Mouse (Mus musculus) bone marrow, adult 2 months (tissue): ENCODE measurements at regions not wholly inside any gene's neighbourhood (a gene's known extent, or its start where the extent isn't known, plus 50 kb on each side); places are given as distances from the start of the nearest gene placed in this dataset.

Source experiments
- CTCF ChIP-seq: fragments of 200-500 bp; IDR thresholded peaks from 2 replicates; pipeline ENCODE4 v1.5.1; 2011; ENCODE audit warnings: low read length, control low read depth; ENCODE audit not compliant: control insufficient read depth, insufficient read depth
- POLR2A ChIP-seq: fragments of 200-500 bp; IDR thresholded peaks from 2 replicates; pipeline ENCODE4 v1.6.1; 2011; ENCODE audit warnings: low read depth, mild to moderate bottlenecking, control low read depth, low read length, borderline replicate concordance; ENCODE audit not compliant: control insufficient read depth

DNA sequence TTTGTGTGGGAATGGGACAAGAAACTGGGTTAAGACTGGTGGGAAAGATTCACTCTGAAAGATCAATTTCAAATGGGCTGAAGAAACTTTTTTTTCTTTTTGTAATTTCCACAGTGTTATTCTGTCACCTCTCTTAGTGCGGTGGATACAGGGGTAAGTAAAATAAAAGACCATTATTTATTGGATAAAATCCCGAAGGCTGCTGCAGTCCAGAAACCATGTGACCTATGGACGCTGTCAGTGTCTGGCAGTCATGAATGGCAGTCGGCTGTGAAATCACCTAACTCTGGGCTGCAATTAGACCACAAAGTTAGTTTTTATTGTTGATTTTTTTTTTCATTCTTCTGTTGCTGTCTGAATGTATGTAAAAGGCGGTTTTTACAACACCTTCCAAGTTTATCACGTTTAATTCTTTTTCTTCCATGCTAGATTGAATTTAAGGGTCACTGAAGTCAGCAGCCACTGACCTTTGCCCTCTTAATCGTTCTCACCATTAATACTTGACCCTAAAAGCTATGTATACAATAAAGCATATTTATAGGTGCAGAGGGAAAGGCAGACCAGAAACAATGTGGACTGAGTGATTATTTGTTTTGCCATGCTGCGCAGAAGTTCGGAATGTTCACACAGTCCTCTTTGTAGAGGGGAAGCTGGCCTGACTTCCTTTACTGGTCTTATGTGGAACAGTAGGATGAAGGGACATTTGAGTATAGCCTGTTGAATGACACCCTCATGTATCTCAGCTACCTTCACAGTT is 182.7 kb downstream of the Bmp2 start:
- no peak for TF ChIP-seq CTCF
- TF ChIP-seq POLR2A, result no peak
